Comparison of ENCODE assay signal across 8 mouse cellular contexts in genomic region chr17:80480031-80480854, GRCm38 (mm10). TPM values are rescaled to one million over a fixed set of nuclear protein-coding genes. Genes with fewer than 3 reads are reported as not detected.
DNase-seq lines count a peak whose midpoint lies in the region; ATAC-seq lines count a peak whose summit lies in the region.

Gene Sos1 (minus strand): TSS chr17:80480453.

- ATAC-seq in heart, embryonic 14.5 days (ENCODE audit: insufficient number of reproducible peaks, insufficient read depth, low FRiP score, low read depth): peak; percentile 84
- peak; percentile 83 for ATAC-seq in liver, embryonic 12.5 days

- H3K4me2 ChIP-seq in heart, embryonic 14.5 days (ENCODE audit: low read length): peak within 1 kb of the TSS; percentile 77
- peak within 1 kb of the TSS; percentile 88 for H3K4me2 ChIP-seq in liver, embryonic 12.5 days

- H3K27ac ChIP-seq in heart, embryonic 14.5 days (replicated peaks in 1 of 2; ENCODE audit: control insufficient read depth in 1 of 2, insufficient read depth in 1 of 2, low read depth in 2 of 2, low read length in 2 of 2): peak within 1 kb of the TSS; percentile 91 to 95
- H3K27ac ChIP-seq in liver, embryonic 12.5 days: peak within 1 kb of the TSS; percentile 94

- peak; percentile 90 to 94 for DNase-seq in CD8-positive naive resting alpha-beta T cell, adult 2 months (ENCODE audit: low read depth in 2 of 2, low spot score in 2 of 2)
- DNase-seq in c-Kit-negative CD71-positive TER-119-positive erythroid progenitor cells, embryonic 14.5 days (ENCODE audit: low read depth, low spot score): peak; percentile 76
- peak; percentile 61 for DNase-seq in fibroblast of lung, adult 2 months (ENCODE audit: low read depth)
- peak; percentile 98 for DNase-seq in kidney, postnatal 10 days
- peak; percentile 96 for DNase-seq in naive thymus-derived CD4-positive, alpha-beta T cell, adult 2 months (ENCODE audit: low read depth)
- peak; percentile 94 for DNase-seq in splenic B cell, adult 2 months (ENCODE audit: low read depth, low spot score)

- H3K27me3 ChIP-seq in heart, embryonic 14.5 days (ENCODE audit: control insufficient read depth, insufficient read depth, low read length): no peaks in the 10 kb centered on the region
- no peaks in the 10 kb centered on the region for H3K27me3 ChIP-seq in liver, embryonic 12.5 days (replicated peaks)
- no peaks in the 10 kb centered on the region for H3K27me3 ChIP-seq in splenic B cell, adult 2 months (ENCODE audit: control insufficient read depth, insufficient read depth, low read length, poor library complexity, severe bottlenecking)

- peak within 1 kb of the TSS; percentile 96 for H3K9ac ChIP-seq in heart, embryonic 14.5 days (ENCODE audit: low read length)
- peak within 1 kb of the TSS; percentile 92 for H3K9ac ChIP-seq in liver, embryonic 12.5 days

- under 1% methylated on average over 78 of the region's 90 CpGs for WGBS in heart, embryonic 14.5 days
- WGBS in liver, embryonic 12.5 days (ENCODE audit: insufficient replicate concordance): under 1% methylated on average over 81 of the region's 90 CpGs

- peak within 1 kb of the TSS; percentile 90 to 97 for H3K4me3 ChIP-seq in heart, embryonic 14.5 days (ENCODE audit: control insufficient read depth in 1 of 2, insufficient read depth in 1 of 2, low read depth in 1 of 2, low read length in 2 of 2)
- H3K4me3 ChIP-seq in liver, embryonic 12.5 days: peak within 1 kb of the TSS; percentile 97

- 0 out of 2 replicates have a peak, but pooled peaks cover 5% of the 10 kb centered on the region for H3K36me3 ChIP-seq in heart, embryonic 14.5 days (ENCODE audit: control insufficient read depth, insufficient read depth, low read length)
- peaks cover 8% of the 10 kb centered on the region; the same call in 1 of the 2 replicates for H3K36me3 ChIP-seq in liver, embryonic 12.5 days
- no peaks in the 10 kb centered on the region for H3K36me3 ChIP-seq in splenic B cell, adult 2 months (ENCODE audit: control insufficient read depth, insufficient read depth, low read length, poor library complexity, severe bottlenecking)

- peaks cover 0 to 22% of the 10 kb centered on the region in 2 experiments for H3K4me1 ChIP-seq in heart, embryonic 14.5 days (ENCODE audit: control insufficient read depth in 2 of 2, insufficient read depth in 2 of 2, low read length in 2 of 2)
- H3K4me1 ChIP-seq in liver, embryonic 12.5 days: peaks cover 56% of the 10 kb centered on the region

- H3K9me3 ChIP-seq in heart, embryonic 14.5 days (ENCODE audit: control insufficient read depth, low read length): no peaks in the 10 kb centered on the region
- H3K9me3 ChIP-seq in liver, embryonic 12.5 days (replicated peaks): no peaks in the 10 kb centered on the region

RNA-seq across cellular contexts. Expression of gene Sos1, which starts in this region (rescaled TPM):
- 6.2 TPM in 2 replicates for polyA plus RNA-seq in heart, embryonic 14.5 days (2014; fragmentation: Nextera tagmentation; extraction: Ambion mirVana)
- 2.6 and 2.9 TPM in 2 replicates for polyA plus RNA-seq in liver, embryonic 12.5 days (2016; fragmentation: Nextera tagmentation; extraction: Ambion mirVana)

Comparison
In these comparisons a context has a peak if more than half of its experiments do, and no peak if none do; other contexts are left out.
1. Peak in every context shown above with its lines: DNase-seq, ATAC-seq, H3K4me3 ChIP-seq and H3K27ac ChIP-seq.